Mouse (Mus musculus) cerebellum, adult 11-12 months (tissue): Measurements from ENCODE around the gene Plekha7.
A peak's percentile ranks its signal among the peaks of the same experiment; 100 is the strongest.
"Not testable (repeated sequence)": the region's sequence is repeated elsewhere in the genome, so short reads cannot be mapped to it uniquely, and the experiment has no call there.

Experiments used
- DNase-seq: peaks from one replicate; pipeline ENCODE4 v3.0.0; 2022

Gene Plekha7

DNA sequence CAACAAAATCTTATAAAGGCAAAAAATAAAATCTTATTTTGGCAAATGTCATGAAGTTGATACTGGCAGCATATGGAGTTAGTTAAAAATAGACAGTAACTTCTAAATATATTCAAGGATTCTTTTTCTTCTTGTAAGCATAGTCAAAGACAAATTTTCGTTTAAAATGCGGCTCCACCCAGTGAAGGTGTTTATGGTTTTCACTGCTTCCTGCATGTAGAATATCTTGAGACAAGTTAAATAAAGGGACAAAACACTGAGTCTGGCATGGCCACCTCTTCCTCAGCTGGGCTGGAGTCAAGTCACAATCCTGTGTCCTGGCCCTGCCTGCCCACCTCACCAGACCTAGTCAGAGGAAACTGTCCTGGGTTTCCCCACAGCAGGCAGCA lies 184.6 kb downstream of the Plekha7 start:
- no peak for DNase-seq

DNA sequence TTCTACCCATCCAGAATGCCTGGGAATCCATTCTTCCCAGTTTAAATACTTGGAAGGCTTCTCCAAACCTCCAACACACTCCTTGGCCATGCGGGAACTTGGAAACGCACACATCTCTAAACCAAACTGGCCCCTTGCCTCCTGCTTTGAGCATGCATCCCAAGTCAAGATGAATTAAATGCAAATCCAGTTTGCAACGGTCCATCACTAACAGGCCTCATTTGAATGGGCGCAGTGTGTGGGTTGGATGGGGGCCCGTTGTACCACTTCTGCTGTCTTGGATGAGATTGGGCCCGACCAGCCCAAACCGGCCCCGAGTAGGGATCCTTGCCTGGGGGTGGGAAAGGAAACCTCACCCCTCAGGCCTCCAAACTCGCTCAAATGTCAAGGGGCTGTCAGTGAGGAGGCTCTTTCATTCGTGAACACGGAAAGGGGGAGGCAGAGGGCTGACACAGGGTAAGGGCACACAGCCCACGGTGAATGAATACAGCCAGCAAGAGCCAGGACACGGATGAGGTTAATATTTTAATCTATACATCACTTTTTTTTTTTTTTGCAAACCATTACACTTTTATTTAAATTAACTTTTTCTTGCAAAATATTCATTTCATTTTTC lies 185.1 kb downstream of the Plekha7 start:
- DNase-seq = no peak

DNA sequence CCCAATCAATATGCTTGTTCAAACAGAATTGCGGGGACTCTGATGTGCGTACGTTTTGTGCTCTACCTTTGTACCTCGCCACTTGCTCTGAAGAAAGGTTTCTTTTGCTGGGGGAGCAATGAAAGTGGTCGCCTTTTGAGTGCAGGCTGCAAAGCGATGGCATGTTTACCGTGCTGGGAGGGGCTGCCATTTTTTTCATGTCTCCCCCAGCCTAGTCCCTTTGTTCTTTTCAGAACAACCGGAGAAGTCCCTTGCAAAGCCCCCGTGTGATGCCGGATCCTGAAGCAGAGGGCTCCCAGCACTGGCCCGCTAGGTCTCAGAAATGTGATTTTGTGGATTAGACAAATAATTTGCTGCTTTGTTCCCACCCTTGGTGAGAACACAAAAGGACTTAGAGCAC lies 187.0 kb downstream of the Plekha7 start:
- DNase-seq = no peak

DNA sequence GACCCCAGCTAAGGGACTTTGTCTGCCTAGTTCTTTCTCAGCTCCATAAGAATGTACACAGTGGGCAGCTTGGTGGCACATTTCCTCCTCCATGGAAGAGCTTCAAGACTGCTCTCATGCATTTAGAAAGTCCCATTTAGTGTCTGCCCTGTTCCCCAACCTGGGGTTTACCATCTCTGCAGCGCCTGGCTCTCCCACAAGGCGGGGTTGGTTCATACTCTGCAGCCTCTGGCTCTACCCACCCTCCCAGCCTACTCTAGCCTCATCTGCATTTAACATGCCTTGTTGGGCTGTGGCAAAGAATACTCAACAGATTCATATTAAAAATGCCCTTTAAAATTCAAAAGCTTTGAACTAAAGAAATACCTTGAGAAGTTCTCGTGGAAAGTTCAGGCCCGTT lies 187.4 kb downstream of the Plekha7 start:
- DNase-seq = no peak

DNA sequence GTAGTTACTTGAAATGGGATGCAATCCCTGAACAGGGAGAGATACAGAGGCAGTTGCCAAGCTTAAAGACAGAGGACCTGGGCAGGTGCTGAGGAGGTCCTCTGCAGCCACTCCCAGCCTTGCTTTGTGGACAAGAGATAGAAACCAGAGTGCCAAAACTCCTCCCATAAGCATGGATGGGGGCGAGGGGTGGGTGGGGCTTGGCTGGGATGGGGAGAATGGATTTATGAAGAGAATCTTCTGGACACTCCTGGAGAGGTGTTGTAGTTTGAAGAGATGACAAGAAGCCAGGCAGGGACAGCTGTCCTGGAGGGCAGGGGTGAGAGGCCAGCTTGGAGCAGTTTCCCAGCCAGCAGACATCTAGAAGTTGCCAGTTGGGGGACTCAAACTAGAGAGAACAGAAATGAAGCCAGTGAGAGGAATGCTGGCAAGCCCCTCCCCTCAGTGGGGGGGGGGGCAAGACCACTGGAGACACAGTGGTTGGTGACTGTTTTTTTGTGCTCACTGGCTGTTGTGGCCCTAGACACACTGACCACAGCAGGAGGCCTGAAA lies 188.8 kb downstream of the Plekha7 start:
- no peak for DNase-seq

DNA sequence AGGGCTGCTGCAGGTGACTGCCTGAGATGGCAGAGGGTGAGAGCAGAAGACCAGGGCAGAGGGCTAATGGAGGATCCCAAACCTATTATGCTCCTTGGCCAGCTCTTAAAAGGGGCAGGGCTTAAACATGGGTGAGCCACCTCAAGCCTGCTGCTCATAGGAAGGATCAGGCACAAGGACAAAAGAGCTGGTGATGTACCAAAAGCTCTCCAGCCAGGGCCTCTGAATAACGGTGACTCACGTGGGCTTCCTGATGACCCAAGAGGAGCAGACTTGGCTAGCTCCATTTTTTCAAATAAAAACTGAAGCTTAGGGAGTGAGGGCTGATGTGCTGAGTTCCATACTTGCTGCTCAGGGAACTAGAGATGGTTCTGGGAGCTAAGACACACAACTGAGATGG lies 192.2 kb downstream of the Plekha7 start:
- no peak for DNase-seq

DNA sequence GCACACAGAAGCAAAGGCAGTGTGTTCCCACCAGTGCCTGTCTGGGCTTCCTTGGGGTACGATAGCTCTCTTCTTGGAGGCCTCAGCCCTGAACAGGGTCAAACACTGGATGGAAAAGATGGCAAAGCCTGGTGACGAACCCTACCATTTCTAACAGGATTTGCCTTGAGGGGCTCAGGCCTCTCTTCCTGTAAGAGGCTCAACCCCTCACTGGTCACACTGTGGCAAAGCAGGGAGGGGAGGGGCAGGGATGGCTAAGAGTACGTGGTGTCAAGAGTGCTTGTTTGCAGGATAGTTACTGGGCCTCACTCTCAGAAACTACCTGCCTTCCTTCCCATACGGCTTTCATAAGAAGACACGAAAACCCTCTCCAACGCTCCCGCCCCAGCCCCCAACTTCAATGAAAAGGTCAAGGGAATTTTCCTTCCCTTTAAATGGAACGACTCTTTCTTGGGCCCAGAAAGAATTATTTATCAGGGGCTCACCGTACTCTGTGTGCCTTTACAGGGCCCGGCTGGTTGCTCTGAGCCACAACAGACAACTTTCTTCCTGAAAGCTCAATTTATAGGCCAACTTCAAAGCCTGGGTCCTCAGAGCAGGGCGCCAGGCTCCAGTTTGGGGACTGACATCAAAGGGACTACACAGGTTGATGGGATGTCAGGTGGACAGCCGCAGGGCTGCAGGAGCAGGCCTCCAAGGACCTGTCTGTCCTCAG lies 192.8 kb downstream of the Plekha7 start:
- DNase-seq = no peak

DNA sequence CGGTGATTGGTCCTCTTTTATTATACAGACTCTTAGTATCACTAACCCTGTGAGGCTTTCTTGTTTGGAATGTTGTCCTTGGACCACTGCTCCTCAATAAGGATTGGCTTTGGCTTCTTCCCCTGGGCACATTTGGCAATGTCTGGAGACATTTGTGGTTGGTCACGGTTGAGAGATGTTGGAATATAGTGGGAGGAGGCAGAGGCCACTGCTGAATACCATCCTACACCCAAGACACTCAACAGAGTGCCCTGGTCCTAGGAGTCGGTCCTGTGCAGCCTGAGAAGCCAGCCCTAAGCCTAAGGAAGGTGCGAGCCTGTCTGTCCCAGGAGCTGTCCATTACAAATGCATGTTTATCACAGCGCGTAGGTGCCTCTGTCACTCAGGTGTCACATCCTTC lies 196.6 kb downstream of the Plekha7 start:
- DNase-seq = no peak

DNA sequence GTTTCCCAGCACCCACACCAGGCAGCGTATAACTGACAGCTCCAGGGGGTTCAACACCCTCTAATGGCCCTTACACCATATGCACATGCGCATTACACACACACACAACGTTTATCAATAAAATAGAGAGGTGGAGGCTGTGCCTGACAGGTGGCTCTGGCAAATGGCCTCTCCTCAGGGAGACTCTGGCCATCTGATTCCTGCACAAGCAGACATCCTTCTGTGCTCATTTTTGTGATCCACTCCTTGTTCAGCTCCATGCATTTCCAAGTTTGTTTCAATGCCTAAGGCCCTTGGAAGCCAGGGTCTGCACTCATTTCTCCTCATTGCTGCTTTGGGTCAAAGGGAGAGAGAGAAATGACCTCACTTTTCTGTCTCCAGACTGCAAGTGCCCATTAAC lies 197.5 kb downstream of the Plekha7 start:
- DNase-seq = no peak

DNA sequence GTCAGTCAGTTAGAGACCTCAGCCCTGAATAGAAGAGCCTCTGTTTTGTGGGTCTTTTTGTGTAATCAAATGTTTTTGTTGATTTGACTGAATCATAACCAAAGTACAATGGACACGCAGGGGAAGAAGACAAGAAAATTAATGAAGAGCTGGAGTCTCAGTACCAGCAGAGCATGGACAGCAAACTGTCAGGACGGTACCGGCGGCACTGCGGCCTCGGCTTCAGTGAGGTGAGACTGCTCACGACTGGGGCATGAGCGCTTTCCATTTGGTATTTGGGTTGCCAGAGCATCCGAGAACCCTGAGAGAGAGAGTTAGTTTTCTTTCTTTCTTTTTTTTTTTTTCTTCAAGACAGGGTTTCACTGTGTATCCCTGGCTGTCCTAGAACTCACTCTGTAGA lies 205.1 kb downstream of the Plekha7 start:
- DNase-seq = no peak

DNA sequence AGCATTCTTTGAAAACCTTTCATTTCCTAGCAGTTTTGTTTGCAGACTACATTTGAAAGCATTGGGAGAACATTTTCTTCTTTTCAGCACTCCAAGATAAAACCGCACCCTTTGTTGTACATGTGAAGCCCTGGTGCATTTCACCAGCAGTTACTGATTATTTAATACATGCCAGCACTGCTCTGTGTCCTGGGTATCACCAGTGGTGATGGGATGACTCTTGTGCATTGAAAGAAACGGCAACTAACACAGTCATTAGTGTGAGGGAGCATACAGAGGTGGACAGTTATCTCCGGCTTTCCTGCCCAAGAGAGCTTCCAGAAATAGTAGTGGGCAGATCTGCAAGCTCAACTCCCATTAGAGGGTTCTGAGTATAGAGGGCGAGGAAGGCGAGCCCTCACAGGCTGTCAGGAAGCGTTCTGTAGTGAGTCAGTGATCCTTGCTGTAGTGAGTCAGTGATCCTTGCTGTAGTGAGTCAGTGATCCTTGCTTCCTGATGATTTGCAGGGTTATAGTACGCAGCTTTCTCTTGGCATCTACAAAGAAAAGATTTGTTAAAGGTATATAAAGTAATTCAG lies 208.1 kb downstream of the Plekha7 start:
- DNase-seq = no peak

DNA sequence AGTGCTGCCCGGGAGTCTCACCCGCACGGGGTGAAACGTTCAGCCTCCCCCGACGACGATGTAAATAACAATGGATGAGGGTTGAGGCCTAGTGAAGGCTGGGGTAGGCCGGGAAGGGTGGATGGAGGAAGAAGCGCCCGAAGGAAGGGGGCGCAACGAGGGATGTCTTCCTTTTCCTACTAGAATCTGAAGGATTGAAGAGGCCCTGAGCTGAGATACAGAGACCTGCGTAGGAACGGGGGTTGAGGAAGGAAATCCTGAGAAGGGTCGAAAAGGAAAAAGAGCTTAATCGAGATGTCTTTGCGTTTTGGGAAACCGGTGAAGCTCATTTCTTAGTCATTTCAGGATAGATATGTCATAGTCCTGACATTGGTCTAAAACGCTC lies 214.7 kb downstream of the Plekha7 start:
- no peak for DNase-seq

DNA sequence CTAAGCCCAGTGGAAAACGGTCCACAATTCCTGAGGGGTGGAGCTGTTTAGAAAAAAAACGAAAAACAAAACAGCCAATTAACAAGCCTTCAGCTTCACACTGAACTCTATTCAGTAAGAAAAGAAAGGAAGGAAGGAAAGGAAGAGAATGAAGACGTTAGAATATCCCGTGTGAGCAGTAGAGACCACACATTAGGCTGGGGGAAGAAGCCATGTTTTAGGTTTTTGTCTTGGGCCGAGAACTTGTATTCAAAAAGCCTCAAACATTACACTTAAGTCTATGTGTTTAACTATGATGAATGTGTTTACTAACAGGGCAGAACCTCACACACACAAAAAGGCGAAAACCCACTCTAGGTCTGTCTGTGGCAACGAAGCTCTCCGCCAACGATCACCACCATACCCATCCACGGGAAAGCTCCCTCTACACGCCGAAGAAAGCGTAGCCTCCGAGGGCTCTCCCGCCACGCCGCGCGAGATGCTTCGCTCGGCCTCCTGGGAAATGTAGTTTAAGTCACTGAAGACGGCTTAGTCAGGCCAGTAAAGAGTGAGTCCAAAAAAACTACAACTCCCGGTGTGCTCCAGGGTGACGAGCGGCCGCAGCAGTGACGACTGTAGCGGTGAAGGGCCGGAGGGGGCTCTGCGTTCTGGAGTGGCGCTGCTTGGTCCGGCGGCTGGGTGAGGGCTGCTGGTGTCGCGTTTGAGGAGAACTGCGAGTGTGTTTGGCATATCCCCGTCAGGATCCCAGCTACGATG lies 215.3 kb downstream of the Plekha7 start:
- DNase-seq = peak; percentile 96

DNA sequence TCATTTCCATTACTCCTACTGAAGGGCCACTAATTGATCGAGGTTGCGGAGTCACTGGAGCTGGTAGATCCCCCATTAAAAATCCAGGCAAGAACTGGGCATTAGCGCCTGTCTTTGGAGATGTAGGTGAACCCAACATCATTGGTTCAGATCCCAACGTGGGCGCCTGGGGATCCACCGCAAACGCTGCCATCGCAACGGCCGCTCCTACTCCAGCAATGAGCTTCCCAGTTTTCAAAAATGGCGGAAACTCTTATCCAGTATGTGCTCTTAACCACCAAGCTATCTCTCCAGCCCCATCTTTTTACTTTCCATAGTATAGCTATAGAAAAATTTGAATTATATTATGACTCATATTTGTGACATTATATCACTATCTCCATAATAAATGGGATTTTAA lies 223.8 kb downstream of the Plekha7 start, which contains the start of gene Gm4353:
Gene Gm4353 (minus strand): TSS at position 270 of the 400 bp plus-strand sequence.
- DNase-seq = not testable (repeated sequence)
